Mouse (Mus musculus) c-Kit-positive CD71-positive TER-119-positive erythroid progenitor cells, embryonic 14.5 days (primary cell): ENCODE measurements around the gene Tppp2.
"Not testable (repeated sequence)": the region's sequence is repeated elsewhere in the genome, so short reads cannot be mapped to it uniquely, and the experiment has no call there.

Experiments used
- DNase-seq: peaks from one replicate; pipeline ENCODE4 v3.0.0-alpha.2; 2013; ENCODE audit warnings: low spot score

Gene Tppp2

GRCm38 (mm10) chr14:51912391-51913061 is 5.7 kb upstream of the Tppp2 start:
- DNase-seq: no peak

DNA sequence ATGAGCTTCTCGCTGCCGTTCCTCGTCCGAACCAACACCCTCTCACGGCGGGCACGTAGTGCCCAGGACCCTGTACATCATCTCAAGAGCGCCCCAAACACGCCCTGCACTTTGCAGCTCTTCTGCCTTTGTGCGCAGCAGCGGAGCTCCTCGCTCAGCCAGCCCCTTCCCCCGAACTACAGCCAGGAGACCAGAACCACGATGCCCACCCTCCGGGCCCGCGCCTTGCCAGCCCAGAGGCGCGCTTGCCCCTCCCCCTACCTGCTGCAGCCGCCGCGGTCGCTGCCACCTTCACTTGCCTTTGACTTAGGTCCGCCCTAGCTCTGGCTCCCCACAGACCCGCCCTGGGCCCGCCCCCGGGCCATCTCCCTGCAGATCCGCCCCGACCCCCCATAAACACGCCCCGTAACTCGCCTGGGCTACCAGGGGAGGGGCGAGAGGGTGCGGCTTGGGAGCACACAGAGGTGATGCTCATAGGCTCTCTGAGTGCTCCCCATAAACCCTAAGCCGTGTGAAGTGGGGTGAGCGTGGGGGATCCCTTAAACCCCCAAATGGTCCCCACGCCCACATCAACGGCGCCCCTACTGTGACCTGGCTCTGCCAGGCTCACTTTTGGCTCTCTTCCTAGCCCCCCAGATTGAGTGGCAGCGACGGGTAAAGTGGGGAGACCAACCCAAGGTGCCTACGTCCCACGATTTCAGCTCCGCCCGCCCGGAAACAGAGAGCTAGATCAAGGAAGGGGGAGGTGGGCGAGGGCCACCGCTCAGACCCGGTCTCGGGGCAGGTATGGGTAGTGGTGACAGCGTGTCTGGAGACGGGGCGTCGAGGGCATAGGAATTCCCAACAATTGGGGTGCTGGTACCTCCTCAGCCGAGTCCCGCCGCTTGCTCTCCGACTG is 4.9 kb upstream of the Tppp2 start:
- no peak for DNase-seq

DNA sequence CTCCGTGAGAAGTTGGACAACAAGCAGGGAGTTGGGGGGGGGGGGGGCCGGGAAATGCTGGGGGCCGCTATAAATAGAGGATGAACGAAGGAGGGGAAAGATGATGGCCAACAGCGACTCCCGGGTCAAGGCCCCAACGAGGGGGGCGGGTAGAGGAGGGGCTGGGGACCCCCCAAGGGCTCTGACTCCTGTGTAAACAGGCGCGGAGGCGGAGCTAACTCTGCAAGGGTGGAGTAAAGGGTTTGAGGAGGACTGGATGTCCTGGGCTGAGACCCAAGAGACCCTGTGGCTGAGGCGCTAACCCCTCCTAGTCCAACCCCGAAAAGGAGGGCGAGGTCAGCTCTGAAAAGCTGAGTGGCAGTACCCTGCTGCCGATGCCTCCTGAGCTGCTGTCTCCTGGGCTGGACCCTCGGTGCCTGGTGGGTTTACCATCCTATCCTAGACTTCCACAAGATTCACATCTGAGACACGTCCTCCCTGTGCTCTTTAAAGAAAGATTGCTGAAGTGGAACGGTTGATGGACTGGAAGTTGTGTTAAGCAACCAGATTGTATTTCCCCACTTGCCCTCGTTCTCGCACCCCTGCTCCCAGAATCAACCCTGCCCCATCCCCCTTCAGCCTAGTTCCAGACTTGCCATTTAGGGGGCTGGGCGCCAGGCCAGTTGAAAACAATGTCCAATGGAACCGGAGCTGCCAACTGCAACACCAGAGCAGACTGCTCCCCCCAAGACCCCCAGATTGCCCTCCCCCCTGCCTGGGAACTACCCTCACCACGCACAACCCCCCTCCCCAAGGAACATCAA is 4.1 kb upstream of the Tppp2 start, which contains the start of gene Ndrg2:
Gene Ndrg2 (minus strand): TSS at position 199 of the 803 bp plus-strand sequence.
- no peak for DNase-seq

DNA sequence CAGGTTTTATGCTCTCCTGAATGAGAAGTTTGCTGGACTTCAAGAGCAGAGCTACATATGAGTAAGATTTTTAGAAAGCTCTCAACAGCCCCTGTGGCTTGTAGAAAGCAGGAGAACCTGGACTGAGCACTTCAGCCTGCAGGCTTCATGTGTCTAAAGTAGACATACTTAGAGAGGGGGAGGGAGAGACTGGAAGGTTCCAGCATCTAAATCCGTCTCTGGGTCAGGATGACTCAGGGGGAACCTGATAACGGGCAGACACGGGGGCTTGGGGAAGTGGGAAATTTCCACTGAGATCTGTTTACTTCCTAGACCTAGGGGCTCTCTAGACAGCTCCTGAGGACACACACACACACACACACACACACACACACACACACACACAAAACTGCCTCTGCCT is 3.2 kb upstream of the Tppp2 start:
- no peak for DNase-seq

DNA sequence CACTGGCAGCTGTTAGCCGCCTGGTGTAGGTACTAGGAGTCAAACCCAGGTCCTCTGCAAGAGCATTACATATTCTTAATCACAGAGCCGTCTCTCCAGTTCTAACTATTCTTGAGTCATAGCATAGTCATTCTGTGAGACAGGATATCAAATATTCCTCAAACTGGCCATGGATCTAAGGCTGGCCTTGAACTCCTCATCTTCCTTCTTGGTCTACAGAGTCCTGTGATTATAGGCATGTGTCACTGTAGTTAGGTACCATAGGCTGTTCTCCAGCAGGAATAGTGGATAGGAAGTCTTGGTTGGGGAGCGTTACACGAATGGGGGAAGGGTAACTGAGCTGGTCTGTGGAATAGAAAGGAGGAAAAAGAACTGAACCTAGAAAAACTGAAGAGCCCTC is 1.7 kb upstream of the Tppp2 start:
- no peak for DNase-seq

DNA sequence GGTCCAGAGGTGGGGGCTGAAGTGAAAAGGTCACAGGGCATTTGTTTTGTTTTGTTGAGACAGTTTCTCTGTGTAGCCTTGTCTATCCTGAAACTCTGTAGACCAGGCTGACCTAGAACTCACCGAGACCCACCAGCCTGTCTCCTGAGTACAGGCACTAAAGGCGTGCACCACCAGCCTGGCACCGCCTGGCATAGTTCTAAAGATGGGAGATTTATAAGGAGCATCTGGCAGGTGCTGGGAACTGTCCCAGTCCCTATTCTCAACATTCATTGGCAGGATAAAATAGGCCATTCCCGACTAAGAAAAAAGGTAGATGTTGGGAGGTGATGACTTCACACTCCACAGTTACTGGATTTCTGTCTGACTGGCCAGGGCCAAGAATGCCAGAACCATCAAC is 741 bp downstream of the Tppp2 start:
- no peak for DNase-seq

- DNase-seq: no peak
Measured at GRCm38 (mm10) chr14:51921759-51922570, 3.7 kb downstream of the Tppp2 start.

- DNase-seq: no peak
Measured at GRCm38 (mm10) chr14:51922571-51922865, 4.3 kb downstream of the Tppp2 start, which contains the start of gene Rnase13. Gene Rnase13 (minus strand): TSS chr14:51922773.

DNA sequence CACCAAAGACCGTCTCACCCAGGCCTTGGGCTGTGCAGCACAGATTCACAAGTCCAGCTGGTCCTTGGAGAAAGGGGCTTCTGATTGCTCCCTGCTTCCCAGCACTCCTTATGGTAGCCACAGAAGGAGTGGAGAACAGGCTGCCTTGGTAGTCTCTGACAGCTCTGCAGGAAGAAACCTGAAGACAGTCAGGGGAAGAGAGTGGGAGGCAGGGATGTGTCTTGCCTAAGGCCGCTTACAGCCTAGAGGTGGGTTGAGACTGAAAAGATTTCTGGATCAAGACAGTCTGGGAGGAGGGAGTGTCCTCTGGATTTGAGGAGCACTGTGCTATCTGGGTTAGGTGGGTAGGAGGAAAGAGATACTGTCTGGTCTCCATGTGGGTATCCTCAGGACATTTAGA is 4.7 kb downstream of the Tppp2 start:
- no peak for DNase-seq

DNA sequence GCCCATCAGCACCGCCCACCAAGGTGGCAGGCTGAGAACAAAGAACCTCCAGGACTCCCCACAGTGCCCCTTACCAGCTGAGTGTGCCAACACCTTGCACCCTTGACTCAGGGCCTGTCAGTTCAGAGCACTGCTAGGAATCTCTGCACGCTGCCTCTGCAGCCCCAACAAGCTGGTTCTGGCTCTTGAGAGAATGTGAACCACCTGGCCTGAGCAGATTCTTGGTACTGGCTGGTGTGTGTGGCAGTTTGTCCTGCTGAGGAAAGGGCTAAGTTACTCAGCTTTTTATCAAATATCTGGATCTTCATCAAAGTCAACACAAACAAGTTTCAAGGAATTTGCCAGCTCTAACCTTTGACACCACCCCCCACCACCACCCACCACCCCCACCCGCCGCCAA is 5.3 kb downstream of the Tppp2 start:
- DNase-seq: no peak

DNA sequence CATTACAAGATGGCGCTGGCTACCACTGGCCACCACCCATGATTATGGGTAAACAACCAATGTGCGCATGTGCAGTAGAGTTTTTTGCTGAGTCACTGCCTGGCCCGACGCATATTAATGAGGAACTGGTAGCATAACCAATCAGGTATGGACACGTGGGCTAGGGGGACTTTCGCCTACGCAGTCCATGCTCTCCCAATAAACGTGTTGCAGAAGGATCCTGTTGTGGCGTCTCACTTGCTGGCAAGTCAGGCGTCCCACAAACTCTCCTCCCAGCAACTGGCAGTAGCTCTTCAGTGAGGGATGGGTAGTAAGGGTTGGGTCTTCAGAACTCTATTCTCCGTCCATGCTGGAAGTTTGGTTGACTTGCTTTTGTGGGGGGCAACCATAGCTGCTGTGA is 8.7 kb downstream of the Tppp2 start:
- DNase-seq: not testable (repeated sequence)

GRCm38 (mm10) chr14:51929309-51929943 is 11.2 kb downstream of the Tppp2 start:
- no peak for DNase-seq

- DNase-seq: no peak
Measured at GRCm38 (mm10) chr14:51929968-51930367, 11.7 kb downstream of the Tppp2 start.

DNA sequence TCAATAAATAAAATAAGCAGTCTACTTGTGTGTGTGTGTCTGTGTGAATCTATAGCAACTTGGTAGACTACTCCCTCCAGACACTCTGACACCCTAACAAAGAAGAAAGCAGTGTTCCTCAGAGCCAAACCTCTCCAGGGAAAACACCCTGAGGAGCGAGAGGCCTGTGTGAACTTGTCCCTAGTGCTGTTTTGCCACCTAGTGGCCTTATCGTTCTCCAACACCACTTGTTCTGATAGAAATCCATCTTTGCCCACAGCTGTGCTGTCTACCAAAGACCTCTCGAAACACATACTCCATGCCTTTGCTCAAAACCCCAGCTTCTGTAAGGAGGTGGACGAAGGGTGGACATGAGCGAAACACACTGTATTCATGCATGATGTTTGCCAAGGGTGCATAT is 12.6 kb downstream of the Tppp2 start:
- no peak for DNase-seq

GRCm38 (mm10) chr14:51932092-51933020 is 14.1 kb downstream of the Tppp2 start:
- DNase-seq: no peak

- no peak for DNase-seq
Measured at GRCm38 (mm10) chr14:51939005-51939404, 20.8 kb downstream of the Tppp2 start.

DNA sequence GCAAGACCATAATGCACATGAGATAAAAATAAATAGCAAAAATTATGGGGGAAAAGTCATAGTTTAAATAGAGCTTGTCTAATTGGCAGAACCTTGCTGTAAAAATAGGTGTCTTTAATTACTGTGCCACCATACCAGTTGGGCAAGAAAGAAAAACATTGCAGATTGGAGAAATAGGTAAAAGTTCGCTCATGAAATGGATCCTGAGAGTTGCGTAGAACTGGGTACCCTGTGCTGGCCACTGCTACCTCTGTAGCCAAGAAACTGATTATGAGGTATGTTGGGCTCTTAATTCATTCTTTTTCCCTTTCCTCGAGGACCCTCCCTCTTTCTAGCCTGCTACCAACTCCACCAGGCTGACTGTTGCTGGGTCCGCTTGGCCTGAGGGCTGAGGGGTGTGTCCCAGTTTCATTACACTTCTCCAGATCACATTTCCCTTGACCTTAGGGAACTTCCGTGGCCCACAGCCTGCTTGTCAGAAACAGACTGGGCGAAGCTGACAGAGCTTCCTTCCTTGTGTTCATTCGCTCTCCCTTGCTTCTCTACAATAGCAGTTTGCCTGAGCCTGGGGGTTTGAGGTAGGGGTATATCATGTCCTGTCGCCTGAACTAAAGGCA is 22.8 kb downstream of the Tppp2 start:
- no peak for DNase-seq

DNA sequence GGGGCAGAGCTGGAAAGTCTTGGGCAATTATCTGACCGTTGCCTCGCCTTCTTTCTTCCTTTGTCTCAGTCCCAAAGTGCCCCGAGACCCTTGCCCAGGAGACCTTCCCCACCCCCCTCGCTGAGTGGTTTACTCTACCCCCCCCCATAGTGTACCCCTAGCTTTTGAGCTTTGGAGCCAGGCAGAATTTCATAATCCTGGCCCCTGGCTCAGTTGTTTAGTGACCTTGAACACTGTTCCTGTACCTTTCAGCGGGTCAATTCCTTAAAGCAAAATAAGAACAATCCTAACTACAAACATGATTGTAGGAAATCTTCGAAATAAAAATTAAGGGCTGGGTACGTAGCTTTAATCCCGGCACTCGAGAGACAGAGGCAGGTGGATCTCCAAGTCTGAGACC is 23.4 kb downstream of the Tppp2 start:
- DNase-seq: no peak

- no peak for DNase-seq
Measured at GRCm38 (mm10) chr14:51942236-51942635, 24.0 kb downstream of the Tppp2 start.

GRCm38 (mm10) chr14:51943336-51943735 is 25.1 kb downstream of the Tppp2 start:
- no peak for DNase-seq
